Mouse (Mus musculus) spleen, adult 2 months (tissue): ENCODE measurements around the gene Rab3a.

Experiments
- CTCF ChIP-seq: fragments of 200-500 bp; IDR thresholded peaks from 2 replicates; pipeline ENCODE4 v1.5.1; 2011; ENCODE audit warnings: mild to moderate bottlenecking, inconsistent platforms; ENCODE audit not compliant: insufficient read depth, insufficient read length, insufficient replicate concordance; ENCODE audit errors: extremely low read depth
- POLR2A ChIP-seq: fragments of 200-500 bp; IDR thresholded peaks from 2 replicates; pipeline ENCODE4 v1.6.1; 2011; ENCODE audit warnings: low read depth, low read length, inconsistent platforms

DNA sequence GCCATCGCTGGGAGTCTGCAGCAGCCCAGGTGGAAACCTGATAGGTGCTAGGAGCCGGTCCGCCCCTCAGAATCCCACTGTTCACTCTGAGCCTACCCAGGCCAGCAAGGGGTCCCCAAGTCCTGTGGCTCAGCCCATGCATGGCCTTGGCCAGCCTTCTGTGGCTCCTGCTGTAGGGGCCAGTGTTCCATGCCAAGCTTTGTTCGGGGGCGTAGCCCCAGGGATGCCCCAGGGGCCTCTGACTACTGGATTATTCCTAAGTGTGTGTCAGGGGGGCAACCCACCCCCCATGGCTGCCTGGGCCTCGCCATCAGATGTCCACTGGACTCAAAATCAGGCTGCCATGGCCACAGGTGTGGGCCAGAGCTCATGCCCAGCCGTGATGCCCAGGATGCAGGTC lies 40.5 kb upstream of the Rab3a start:
- TF ChIP-seq POLR2A (no peak), CTCF (no peak)
